Mouse (Mus musculus) erythroblast, embryonic 14.5 days (primary cell): ENCODE measurements around the gene Vps13d.

ENCODE experiments used
- GATA1 ChIP-seq: IDR thresholded peaks from 2 replicates; pipeline ENCODE4 v1.6.1; 2012; ENCODE audit warnings: low read length, inconsistent platforms, mixed read lengths
- TAL1 ChIP-seq: IDR thresholded peaks from 3 replicates; pipeline ENCODE4 v1.6.1; 2012; ENCODE audit warnings: low read length, inconsistent platforms, mixed read lengths

GRCm38 (mm10) chr4:145236027-145236426 is 41.2 kb upstream of the Vps13d start:
- TF ChIP-seq GATA1 (no peak), TAL1 (no peak)
